Mouse (Mus musculus) ES-E14 (cell line): ENCODE measurements around the gene Gpr15. TPM values are rescaled to one million over a fixed set of nuclear protein-coding genes. Genes with fewer than 3 reads are reported as not detected.

Experiments used
- DNase-seq: peaks from one replicate; pipeline ENCODE4 v3.0.0-alpha.2; 2013; ENCODE audit warnings: low read depth, low spot score
- H3K27ac ChIP-seq: 2 replicates; pipeline ENCODE4 v1.5.1; 2012; ENCODE audit warnings: low read depth, mild to moderate bottlenecking, low read length, moderate library complexity, mixed read lengths; ENCODE audit not compliant: poor library complexity, insufficient read depth, severe bottlenecking
- H3K36me3 ChIP-seq: 2 replicates; pipeline ENCODE4 v1.6.1; 2012; ENCODE audit warnings: mild to moderate bottlenecking, low read length, moderate library complexity, mixed read lengths; ENCODE audit not compliant: control insufficient read depth, poor library complexity, insufficient read depth, severe bottlenecking
- H3K4me1 ChIP-seq, 2 experiments: fragments of 150-350 bp in 1 of 2; sonication (generic) in 1 of 2; 2 replicates each; pipeline ENCODE4 v1.6.1; 2012; ENCODE audit warnings: low read length in 2 of 2, mild to moderate bottlenecking in 1 of 2, mixed read lengths in 1 of 2; ENCODE audit not compliant: control insufficient read depth in 2 of 2, insufficient read depth in 2 of 2, poor library complexity in 1 of 2
- H3K4me3 ChIP-seq, 2 experiments: fragments of 150-350 bp in 1 of 2; sonication (generic) in 1 of 2; 2 replicates each; pipeline ENCODE4 v1.5.1; 2012; ENCODE audit warnings: low read length in 2 of 2, low read depth in 1 of 2, mild to moderate bottlenecking in 1 of 2, mixed read lengths in 1 of 2; ENCODE audit not compliant: insufficient read depth in 1 of 2, poor library complexity in 1 of 2, severe bottlenecking in 1 of 2
- H3K9ac ChIP-seq: 2 replicates; pipeline ENCODE4 v1.6.1; 2012; ENCODE audit warnings: low read depth, mild to moderate bottlenecking, low read length, mixed read lengths; ENCODE audit not compliant: poor library complexity, insufficient read depth, severe bottlenecking
- H3K9me3 ChIP-seq: fragments of 150-350 bp; sonication (generic); 2 replicates; pipeline ENCODE4 v1.6.1; 2012; ENCODE audit warnings: low read depth, mild to moderate bottlenecking, low read length; ENCODE audit not compliant: control insufficient read depth, insufficient read depth
- CHD2 ChIP-seq: IDR thresholded peaks from 2 replicates; pipeline ENCODE4 v1.6.1; 2014; ENCODE audit warnings: mild to moderate bottlenecking, low read depth, low read length, inconsistent platforms
- HCFC1 ChIP-seq: IDR thresholded peaks from 2 replicates; pipeline ENCODE4 v1.6.1; 2012; ENCODE audit warnings: low read length, inconsistent platforms, borderline replicate concordance; ENCODE audit not compliant: insufficient read depth
- MAFK ChIP-seq: IDR thresholded peaks from 2 replicates; pipeline ENCODE4 v1.6.1; 2014; ENCODE audit warnings: mild to moderate bottlenecking, low read depth, low read length, inconsistent platforms; ENCODE audit not compliant: insufficient read depth
- ZC3H11A ChIP-seq: IDR thresholded peaks from 2 replicates; pipeline ENCODE4 v1.6.1; 2012; ENCODE audit warnings: low read depth, mild to moderate bottlenecking, inconsistent platforms, low read length, borderline replicate concordance
- ZNF384 ChIP-seq: IDR thresholded peaks from 2 replicates; pipeline ENCODE4 v1.6.1; 2012; ENCODE audit warnings: low read depth, low read length, inconsistent platforms
- in situ Hi-C, 2 experiments: fragments of 600-800 bp; cut with MboI; formaldehyde crosslinking; loops; one replicate each; pipeline ENCODE4 v1.15.1; 2025; ENCODE audit warnings: low sequenced_read_pairs in 2 of 2, inconsistent platforms in 1 of 2; ENCODE audit not compliant: unreplicated experiment in 2 of 2
- total RNA-seq: library from RNA; depleted of rRNA; stranded (reverse); fragments of 300-350 nt; gene quantifications from 2 replicates; pipeline ENCODE4 v1.2.3, GENCODE M21; 2012

Gpr15 gene
- total RNA-seq, 1 experiment: not detected

DNA sequence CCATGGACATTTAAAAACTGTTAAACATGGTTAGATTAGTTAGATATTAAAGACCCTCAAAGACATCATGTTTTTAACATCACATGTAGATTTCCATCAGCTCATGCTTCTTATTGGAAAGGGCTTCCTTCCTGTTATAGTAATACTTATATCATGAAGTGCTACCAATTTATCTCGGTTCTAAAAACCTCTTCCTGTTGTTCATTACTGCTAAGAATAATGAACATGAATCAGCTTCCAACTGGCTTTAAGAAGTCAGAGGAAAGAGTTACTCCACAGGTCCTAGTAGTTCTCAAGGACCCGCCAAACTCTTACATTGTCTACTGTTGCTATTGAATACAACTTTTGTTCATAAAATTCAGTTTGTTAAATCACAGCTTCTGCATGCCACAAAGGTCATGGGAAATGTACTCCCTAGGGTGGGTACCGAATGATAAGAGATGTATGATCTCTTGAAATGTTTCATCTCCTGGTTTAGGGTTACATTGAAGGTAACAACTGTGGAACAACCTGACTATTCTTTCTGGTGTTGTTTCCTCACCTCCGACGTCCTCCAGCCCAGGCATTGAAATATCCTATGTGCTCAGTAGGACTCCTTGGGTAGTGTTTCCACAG is 29.2 kb downstream of the Gpr15 start:
- Histone ChIP-seq H3K27ac (no peak overlapping the region), H3K4me1 (no peaks in the 10 kb centered on the region), H3K4me3 (no peak overlapping the region), H3K36me3 (no peaks in the 10 kb centered on the region), H3K9me3 (no peaks in the 10 kb centered on the region), H3K9ac (no peak overlapping the region)
- TF ChIP-seq ZC3H11A: no peak
- TF ChIP-seq ZNF384: no peak
- TF ChIP-seq CHD2: no peak
- TF ChIP-seq MAFK: no peak
- no peak for TF ChIP-seq HCFC1
- no peak for DNase-seq
- in situ Hi-C loops: no loop called here

DNA sequence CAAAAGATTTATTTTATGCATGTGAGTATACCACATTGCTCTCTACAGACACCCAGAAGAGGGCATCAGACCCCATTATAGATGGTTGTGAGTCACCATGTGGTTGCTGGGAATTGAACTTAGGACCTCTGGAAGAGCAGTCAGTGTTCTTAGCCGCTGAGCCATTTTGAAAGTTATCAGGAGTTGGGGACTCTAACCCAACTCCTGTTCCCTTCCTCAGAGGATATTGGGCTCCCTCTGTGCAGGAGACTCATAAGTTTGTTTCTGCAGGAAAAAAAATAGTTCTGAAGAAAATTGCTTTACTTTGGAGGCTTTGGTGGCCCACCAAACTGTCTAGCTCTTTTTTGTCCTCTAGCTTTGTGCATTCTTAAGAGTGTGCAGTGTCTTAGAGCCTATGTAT is 30.3 kb downstream of the Gpr15 start:
- H3K9ac ChIP-seq: no peak overlapping the region
- H3K4me3 ChIP-seq: no peak overlapping the region
- no peaks in the 10 kb centered on the region for H3K36me3 ChIP-seq
- H3K4me1 ChIP-seq: no peaks in the 10 kb centered on the region
- no peaks in the 10 kb centered on the region for H3K9me3 ChIP-seq
- H3K27ac ChIP-seq: no peak overlapping the region
- no peak for DNase-seq
- in situ Hi-C loops: no loop called here
- TF ChIP-seq HCFC1 (no peak), ZC3H11A (no peak), MAFK (no peak), ZNF384 (no peak), CHD2 (no peak)

DNA sequence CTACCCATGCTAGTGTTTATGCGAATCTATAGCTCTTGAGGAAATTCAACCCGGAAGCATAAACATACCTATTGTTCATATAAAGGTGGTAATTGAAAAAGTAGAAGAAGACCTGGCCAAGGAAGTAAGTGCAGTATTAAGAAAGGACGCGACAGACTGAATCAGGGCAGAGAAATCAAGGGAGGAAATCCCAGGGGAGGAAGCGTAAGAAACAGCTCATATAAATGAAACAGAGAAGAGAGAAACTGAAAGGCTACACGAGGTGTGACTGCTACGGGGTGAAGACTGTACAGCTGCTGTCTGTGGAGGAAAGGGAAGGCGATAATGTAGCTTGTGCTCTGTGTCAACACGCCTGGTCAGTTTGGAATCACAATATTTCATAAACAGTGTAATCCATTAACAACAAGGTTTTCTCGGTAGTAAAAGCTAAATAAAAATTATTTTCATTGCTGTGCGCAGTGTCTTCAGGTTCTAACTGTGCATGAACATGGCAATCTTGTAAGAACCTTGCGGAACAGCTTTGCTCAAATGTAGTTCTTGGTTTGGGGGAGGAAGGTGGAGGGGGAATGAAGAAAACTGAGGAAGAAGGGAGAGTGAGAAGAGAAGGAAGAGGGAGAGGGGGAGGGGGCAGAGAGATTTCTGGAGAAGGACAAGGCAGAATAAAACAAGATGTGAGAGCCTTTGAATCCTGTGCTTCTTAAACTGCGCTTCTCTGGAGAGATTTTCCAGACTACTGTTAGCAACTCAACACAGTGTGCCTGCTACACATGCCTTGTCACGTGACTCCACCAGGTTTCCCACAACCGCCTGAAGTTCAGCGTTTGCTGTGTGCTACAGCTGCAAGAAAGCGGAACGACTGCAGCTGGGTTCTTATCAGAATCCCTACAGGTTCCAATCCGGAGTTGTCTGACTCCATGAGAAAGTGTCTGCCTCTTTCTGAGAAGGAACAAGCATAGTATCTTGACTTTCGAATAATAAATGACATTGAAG is 33.0 kb downstream of the Gpr15 start:
- no peak for DNase-seq
- no peak for TF ChIP-seq ZC3H11A
- TF ChIP-seq ZNF384: no peak
- no peak for TF ChIP-seq HCFC1
- TF ChIP-seq CHD2: no peak
- no peak for TF ChIP-seq MAFK
- Histone ChIP-seq H3K27ac (no peak overlapping the region), H3K9me3 (no peaks in the 10 kb centered on the region), H3K36me3 (no peaks in the 10 kb centered on the region), H3K4me1 (no peaks in the 10 kb centered on the region), H3K9ac (no peak overlapping the region), H3K4me3 (no peak overlapping the region)
- in situ Hi-C loops: no loop called here

DNA sequence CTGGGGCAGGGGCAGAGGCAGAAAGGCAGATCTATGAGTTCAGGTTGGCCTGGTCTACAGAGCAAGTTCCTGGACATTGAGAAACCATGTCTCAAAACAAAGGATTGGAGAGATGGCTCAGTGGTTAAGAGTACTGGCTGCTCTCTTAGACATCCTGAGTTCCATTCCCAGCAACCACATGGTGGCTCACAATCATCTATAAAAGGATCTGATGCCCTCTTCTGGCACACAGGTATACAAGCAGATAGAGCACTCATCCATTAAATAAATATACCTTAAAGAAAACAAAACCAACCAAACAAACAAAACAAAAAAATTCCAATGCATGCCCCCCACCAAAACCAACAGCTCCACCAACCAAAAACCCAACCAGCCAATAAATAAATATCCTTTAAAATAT is 34.3 kb downstream of the Gpr15 start:
- no peaks in the 10 kb centered on the region for H3K9me3 ChIP-seq
- no peak overlapping the region for H3K27ac ChIP-seq
- H3K4me1 ChIP-seq: no peaks in the 10 kb centered on the region
- in situ Hi-C loops: no loop called here
- TF ChIP-seq ZNF384: no peak
- TF ChIP-seq HCFC1: no peak
- TF ChIP-seq MAFK: no peak
- no peak for TF ChIP-seq CHD2
- no peak for TF ChIP-seq ZC3H11A
- H3K4me3 ChIP-seq: no peak overlapping the region
- no peak overlapping the region for H3K9ac ChIP-seq
- no peak for DNase-seq
- H3K36me3 ChIP-seq: no peaks in the 10 kb centered on the region
